Comparison of ENCODE assay signal across 8 mouse cellular contexts in genomic region chr4:138555531-138555930, GRCm38 (mm10).
A peak's percentile ranks its signal among the peaks of the same experiment; 100 is the strongest.
DNase-seq lines count a peak whose midpoint lies in the region; ATAC-seq and TF ChIP-seq lines count a peak whose summit lies in the region.

No protein-coding gene starts in this region.

- peak overlapping the region; percentile 57 for H3K4me2 ChIP-seq in forebrain, postnatal 0 days (ENCODE audit: low read depth)
- H3K4me2 ChIP-seq in midbrain, embryonic 13.5 days (replicated peaks) = peak overlapping the region; percentile 55

- peak; percentile 68 to 73 for DNase-seq in left cerebral cortex, adult 2 months (ENCODE audit: extremely low spot score in 1 of 2, low spot score in 2 of 2)
- DNase-seq in left cerebral cortex, adult 11 months (ENCODE audit: low spot score) = no peak
- peak; percentile 73 for DNase-seq in forebrain, postnatal 0 days
- peak; percentile 51 for DNase-seq in heart, postnatal 4 days
- DNase-seq in layer of hippocampus, adult 2 months (ENCODE audit: low spot score in 2 of 2) = peak; percentile 61 to 67
- no peak for DNase-seq in spleen, postnatal 4 days (ENCODE audit: low spot score in 2 of 2)

- peak; percentile 82 for ATAC-seq in forebrain, postnatal 0 days
- ATAC-seq in midbrain, embryonic 13.5 days = peak; percentile 15; the same call in 1 of the 2 replicates
- ATAC-seq in granulocyte monocyte progenitor cell, adult 5-6 weeks (replicated peaks; ENCODE audit: poor library complexity, severe bottlenecking) = no peak

- peak overlapping the region; percentile 24; the same call in 1 of the 2 replicates for H3K4me3 ChIP-seq in left cerebral cortex, adult 2 months
- peak overlapping the region; percentile 29 for H3K4me3 ChIP-seq in forebrain, postnatal 0 days (ENCODE audit: low read depth, low read length)
- peak overlapping the region; percentile 33 for H3K4me3 ChIP-seq in layer of hippocampus, adult 2 months
- peak overlapping the region; percentile 27 for H3K4me3 ChIP-seq in midbrain, embryonic 13.5 days (replicated peaks)

- intact Hi-C loops in left cerebral cortex, adult 2 months (cut with DNase I) = no loop called here

- H3K36me3 ChIP-seq in forebrain, postnatal 0 days (ENCODE audit: insufficient read depth) = no peaks in the 10 kb centered on the region
- no peaks in the 10 kb centered on the region for H3K36me3 ChIP-seq in midbrain, embryonic 13.5 days

- TF ChIP-seq CTCF in left cerebral cortex, adult 2 months (IDR thresholded peaks at IDR 0.05) = no peak
- no peak for TF ChIP-seq CTCF in forebrain, postnatal 0 days (IDR thresholded peaks at IDR 0.05; ENCODE audit: low read depth)
- TF ChIP-seq CTCF in layer of hippocampus, adult 2 months (conservative IDR thresholded peaks at IDR 0.05) = no peak

- H3K4me1 ChIP-seq in forebrain, postnatal 0 days (ENCODE audit: insufficient read depth) = peaks cover 11% of the 10 kb centered on the region
- H3K4me1 ChIP-seq in midbrain, embryonic 13.5 days (replicated peaks) = peaks cover 23% of the 10 kb centered on the region

- H3K9ac ChIP-seq in forebrain, postnatal 0 days = peak overlapping the region; percentile 45
- H3K9ac ChIP-seq in midbrain, embryonic 13.5 days (replicated peaks) = peak overlapping the region; percentile 52; the same call in 1 of the 2 replicates

- WGBS in forebrain, postnatal 0 days = under 1% methylated on average over 19 of the region's 19 CpGs
- 1% methylated on average over 19 of the region's 19 CpGs for WGBS in midbrain, embryonic 13.5 days

- H3K27ac ChIP-seq in left cerebral cortex, adult 2 months = peak overlapping the region; percentile 73
- H3K27ac ChIP-seq in forebrain, postnatal 0 days (ENCODE audit: low read depth, low read length) = 0 out of 2 replicates have a peak overlapping the region, but pooled peaks have one; percentile 15
- peak overlapping the region; percentile 86 for H3K27ac ChIP-seq in layer of hippocampus, adult 2 months
- H3K27ac ChIP-seq in midbrain, embryonic 13.5 days = no peak overlapping the region

- no peaks in the 10 kb centered on the region for H3K9me3 ChIP-seq in forebrain, postnatal 0 days (ENCODE audit: low read length)
- H3K9me3 ChIP-seq in midbrain, embryonic 13.5 days = no peaks in the 10 kb centered on the region

- no peaks in the 10 kb centered on the region for H3K27me3 ChIP-seq in forebrain, postnatal 0 days (ENCODE audit: insufficient read depth, low read length)
- H3K27me3 ChIP-seq in midbrain, embryonic 13.5 days = peaks cover 48% of the 10 kb centered on the region

Comparison
In these comparisons a context has a peak if more than half of its experiments do, and no peak if none do; other contexts are left out.
1. DNase-seq: peak in left cerebral cortex, adult 2 months (2 of 2), forebrain, postnatal 0 days (single experiment), heart, postnatal 4 days (single experiment) and layer of hippocampus, adult 2 months (2 of 2); none in left cerebral cortex, adult 11 months (single experiment) and spleen, postnatal 4 days (0 of 2).
2. Peak in every context shown above with its lines, with median percentiles within 50 percentile points of each other: H3K4me3 ChIP-seq.